Mouse (Mus musculus): ENCODE measurements around the gene Hax1. TPM values are rescaled to one million over a fixed set of nuclear protein-coding genes. Genes with fewer than 3 reads are reported as not detected.

Gene Hax1
- total RNA-seq (2014; fragmentation: Nextera tagmentation) = 162 and 225 TPM in 2 replicates
- 72.2 and 78.6 TPM in 2 replicates for total RNA-seq (2017)

DNA sequence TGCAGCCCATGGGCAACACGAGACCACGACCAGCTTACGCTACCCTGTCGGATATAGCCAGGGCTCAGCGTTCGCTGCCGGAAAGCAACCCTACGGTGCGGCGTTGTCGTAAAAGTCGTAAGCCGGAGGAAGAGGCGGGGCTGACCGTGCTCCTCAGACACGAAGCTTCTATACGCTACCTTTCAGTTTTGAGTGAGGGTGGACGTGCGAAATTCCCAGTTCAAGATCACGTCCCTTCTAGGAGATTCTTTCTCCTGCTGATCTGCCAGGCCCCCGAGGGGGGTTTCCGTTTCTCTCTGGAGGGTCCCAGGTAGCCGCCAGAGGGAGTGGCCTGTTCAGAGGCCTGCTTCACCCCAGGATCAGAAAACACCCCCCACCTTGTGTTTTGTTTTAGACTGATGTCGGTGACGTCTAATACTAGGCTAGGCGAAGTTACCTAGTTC lies at the start of gene Hax1:
Gene Hax1, minus strand, starts transcription at position 169 of the 443 bp plus-strand sequence.
- ATAC-seq (replicated peaks; ENCODE audit: low FRiP score, low TSS enrichment, poor library complexity, severe bottlenecking) = peak; percentile 89

- no peak for ATAC-seq (replicated peaks; ENCODE audit: low FRiP score, low TSS enrichment, poor library complexity, severe bottlenecking)
Measured at GRCm38 (mm10) chr3:90036263-90036662, 37.7 kb upstream of the Hax1 start.

DNA sequence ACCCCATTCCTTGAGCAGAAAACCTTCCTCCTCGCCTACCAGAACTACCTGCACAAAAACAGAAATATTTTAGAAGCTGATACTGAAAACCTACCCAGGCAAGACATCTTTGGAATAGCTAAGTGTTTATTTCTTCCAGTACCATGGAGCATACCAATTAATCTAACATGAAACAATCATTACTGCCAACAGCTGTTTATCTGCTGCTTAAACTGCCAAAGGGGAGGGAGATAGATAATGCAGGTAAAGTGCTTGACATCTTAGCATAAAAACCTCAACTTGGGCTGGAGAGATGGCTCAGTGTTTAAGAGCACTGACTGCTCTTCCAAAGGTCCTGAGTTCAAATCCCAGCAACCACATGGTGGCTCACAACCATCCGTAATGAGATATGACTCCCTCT lies 36.1 kb upstream of the Hax1 start:
- 0 out of 2 replicates have a peak, but pooled peaks have one; percentile 37 for ATAC-seq (replicated peaks; ENCODE audit: low FRiP score, low TSS enrichment, poor library complexity, severe bottlenecking)

DNA sequence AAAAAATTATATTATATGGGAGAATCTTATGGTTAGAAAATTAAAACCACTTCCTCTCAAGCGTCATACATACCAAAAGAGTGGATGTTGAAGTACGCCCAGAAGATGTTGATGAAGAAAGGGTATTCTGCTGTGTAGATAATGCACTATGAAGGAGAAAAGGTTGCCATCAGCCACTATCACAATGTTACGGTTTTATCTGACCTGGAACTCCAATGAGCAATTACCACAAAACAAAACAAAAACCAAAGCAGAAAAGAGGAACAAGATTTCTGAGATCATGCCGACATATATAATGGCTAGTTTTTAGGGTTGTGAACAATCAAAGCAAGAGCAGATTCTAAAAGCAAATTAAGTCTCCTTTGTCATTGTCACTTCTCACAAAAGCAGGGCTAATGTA lies 18.0 kb upstream of the Hax1 start:
- ATAC-seq (replicated peaks; ENCODE audit: low FRiP score, low TSS enrichment, poor library complexity, severe bottlenecking) = no peak

GRCm38 (mm10) chr3:90010291-90010690 lies 11.7 kb upstream of the Hax1 start:
- no peak for ATAC-seq (replicated peaks; ENCODE audit: low FRiP score, low TSS enrichment, poor library complexity, severe bottlenecking)

DNA sequence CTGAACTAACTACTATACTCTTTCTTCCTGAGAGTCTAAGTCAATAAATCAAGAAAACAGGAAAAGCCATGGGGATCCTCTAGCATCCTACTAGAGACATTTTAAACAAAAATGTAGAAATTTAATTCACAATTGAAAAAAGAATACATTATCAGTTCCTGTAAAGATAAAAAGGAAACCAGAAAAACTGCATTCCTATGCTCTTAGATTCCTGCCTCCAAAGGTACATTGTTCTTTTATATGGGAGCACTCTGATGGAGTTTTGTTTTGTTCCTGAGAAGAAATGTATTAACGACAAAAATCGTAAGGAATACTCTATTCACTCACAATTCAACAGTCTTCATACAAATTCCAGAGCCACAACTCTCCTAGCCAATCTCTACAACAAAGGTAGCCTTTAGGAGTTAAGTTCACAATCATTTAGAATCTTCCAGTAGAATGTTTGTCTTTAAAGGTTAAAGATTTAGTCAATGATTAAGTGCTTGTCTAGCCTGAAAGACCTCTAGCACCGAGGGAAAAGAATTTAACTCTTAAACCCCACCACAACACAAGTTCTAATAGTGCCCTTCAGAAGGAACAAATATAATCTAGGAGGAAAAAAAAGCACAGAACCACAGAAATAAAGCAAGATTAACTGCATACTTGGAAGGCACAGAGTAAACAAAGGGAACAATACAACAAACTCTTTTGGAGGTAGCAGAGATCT lies 5.7 kb upstream of the Hax1 start:
- no peak for ATAC-seq (replicated peaks; ENCODE audit: low FRiP score, low TSS enrichment, poor library complexity, severe bottlenecking)

- ATAC-seq (replicated peaks; ENCODE audit: low FRiP score, low TSS enrichment, poor library complexity, severe bottlenecking) = no peak
Measured at GRCm38 (mm10) chr3:89999830-90000229, 1.2 kb upstream of the Hax1 start.

GRCm38 (mm10) chr3:89999090-89999489 lies 510 bp upstream of the Hax1 start:
- peak; percentile 32 for ATAC-seq (replicated peaks; ENCODE audit: low FRiP score, low TSS enrichment, poor library complexity, severe bottlenecking)

- peak; percentile 35; the same call in 1 of the 2 replicates for ATAC-seq (replicated peaks; ENCODE audit: low FRiP score, low TSS enrichment, poor library complexity, severe bottlenecking)
Measured at GRCm38 (mm10) chr3:89997791-89998495, 637 bp downstream of the Hax1 start.

DNA sequence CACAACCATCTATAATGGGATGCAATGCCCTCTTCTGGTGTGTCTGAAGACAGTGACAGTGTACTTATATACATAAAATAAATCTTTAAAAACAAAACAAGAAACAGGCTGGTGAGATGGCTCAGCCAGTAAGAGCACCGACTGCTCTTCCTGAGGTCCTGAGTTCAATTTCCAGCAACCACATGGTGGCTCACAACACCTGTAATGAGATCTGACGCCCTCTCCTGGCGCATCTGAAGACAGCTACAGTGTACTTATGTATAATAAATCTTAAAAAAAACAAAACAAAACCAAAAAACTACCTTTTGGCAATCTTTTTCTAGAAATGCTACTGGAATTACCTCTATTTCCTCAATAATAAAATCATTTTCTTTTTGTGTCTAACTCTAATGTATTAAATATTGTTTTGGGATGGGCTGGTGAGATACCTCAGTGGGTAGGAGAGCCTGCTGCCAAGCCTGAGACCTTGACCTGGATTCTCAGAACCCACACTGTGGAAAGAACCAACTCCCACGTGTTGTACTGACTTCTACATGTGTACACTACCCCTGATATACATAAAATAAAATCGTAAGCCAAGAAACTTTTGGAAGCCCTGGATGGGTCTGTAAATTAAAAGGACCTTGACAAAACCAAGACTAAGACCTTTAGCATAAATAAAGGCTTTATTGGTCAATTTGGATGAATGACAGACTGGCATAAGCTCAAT lies 3.6 kb downstream of the Hax1 start:
- ATAC-seq (replicated peaks; ENCODE audit: low FRiP score, low TSS enrichment, poor library complexity, severe bottlenecking) = no peak

GRCm38 (mm10) chr3:89987822-89988221 lies 10.8 kb downstream of the Hax1 start:
- no peak for ATAC-seq (replicated peaks; ENCODE audit: low FRiP score, low TSS enrichment, poor library complexity, severe bottlenecking)

DNA sequence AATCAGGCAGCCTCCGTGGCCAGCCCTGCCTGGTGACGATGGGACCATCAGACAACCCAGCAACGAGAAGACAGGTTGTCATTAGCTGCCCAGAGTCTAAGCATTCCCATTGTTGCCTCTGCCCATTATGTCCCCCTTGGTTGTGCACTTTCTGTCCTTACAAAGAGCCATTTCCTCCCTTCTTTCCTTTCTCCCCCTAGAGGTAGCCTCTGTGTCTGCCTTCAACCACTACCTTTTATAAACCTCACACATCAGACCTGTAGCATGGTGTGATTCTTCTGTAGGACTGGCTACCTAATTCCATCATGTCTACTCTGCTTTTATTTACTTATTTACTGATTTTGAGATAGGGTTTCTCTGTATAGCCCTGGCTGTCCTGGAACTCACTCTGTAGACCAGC lies 11.4 kb downstream of the Hax1 start:
- 0 out of 2 replicates have a peak, but pooled peaks have one; percentile 59 for ATAC-seq (replicated peaks; ENCODE audit: low FRiP score, low TSS enrichment, poor library complexity, severe bottlenecking)

DNA sequence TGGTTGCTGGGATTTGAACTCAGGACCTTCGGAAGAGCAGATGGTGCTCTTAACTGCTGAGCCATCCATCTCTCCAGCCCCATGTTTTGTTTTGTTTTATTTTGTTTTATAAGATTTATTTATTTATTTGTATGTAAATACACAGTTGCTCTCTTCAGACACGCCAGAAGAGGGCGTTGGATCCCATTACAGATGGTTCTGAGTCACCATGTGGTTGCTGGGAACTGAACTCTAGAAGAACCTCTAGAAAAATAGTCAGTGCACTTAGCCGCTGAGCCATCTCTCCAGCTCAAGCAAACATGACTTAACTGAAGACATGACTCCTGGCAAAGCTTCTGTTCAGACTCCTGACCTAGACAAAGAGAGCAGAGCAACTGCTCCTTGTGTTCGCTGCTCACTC lies 16.2 kb downstream of the Hax1 start:
- ATAC-seq (replicated peaks; ENCODE audit: low FRiP score, low TSS enrichment, poor library complexity, severe bottlenecking) = no peak

- ATAC-seq (replicated peaks; ENCODE audit: low FRiP score, low TSS enrichment, poor library complexity, severe bottlenecking) = no peak
Measured at GRCm38 (mm10) chr3:89976859-89977258, 21.7 kb downstream of the Hax1 start.

DNA sequence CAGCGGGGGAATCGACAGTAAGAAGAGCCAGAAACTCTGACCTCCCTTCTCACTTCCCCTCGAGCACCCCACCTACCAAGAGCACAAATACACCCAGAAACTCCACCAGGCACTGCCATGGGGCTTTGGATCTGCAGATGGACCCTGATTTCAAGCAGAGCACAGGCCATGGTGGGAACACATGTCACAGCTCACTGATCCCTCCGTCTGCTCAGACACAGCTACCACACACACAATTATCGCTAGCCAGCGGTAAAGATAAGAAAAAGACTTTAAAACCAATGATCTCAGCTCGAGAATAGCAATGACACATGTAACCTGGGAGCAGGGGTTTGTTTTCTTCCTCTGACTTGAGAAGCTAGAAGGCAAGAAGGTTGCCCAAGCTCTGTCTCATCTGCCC lies 30.1 kb downstream of the Hax1 start:
- ATAC-seq (replicated peaks; ENCODE audit: low FRiP score, low TSS enrichment, poor library complexity, severe bottlenecking) = no peak

GRCm38 (mm10) chr3:89966946-89967345 lies 31.6 kb downstream of the Hax1 start:
- no peak for ATAC-seq (replicated peaks; ENCODE audit: low FRiP score, low TSS enrichment, poor library complexity, severe bottlenecking)

GRCm38 (mm10) chr3:89965972-89966371 lies 32.6 kb downstream of the Hax1 start:
- ATAC-seq (replicated peaks; ENCODE audit: low FRiP score, low TSS enrichment, poor library complexity, severe bottlenecking) = no peak

GRCm38 (mm10) chr3:89965557-89965956 lies 33.0 kb downstream of the Hax1 start:
- no peak for ATAC-seq (replicated peaks; ENCODE audit: low FRiP score, low TSS enrichment, poor library complexity, severe bottlenecking)

GRCm38 (mm10) chr3:89963926-89964739 lies 34.4 kb downstream of the Hax1 start:
- ATAC-seq (replicated peaks; ENCODE audit: low FRiP score, low TSS enrichment, poor library complexity, severe bottlenecking) = peak; percentile 49; the same call in 1 of the 2 replicates

Data from megakaryocyte-erythroid progenitor cell, adult 5-6 weeks (primary cell).